ENCODE assay signal across 9 mouse cellular contexts in genomic region chr4:101998267-101998922, GRCm38 (mm10). TPM values are rescaled to one million over a fixed set of nuclear protein-coding genes. Genes with fewer than 3 reads are reported as not detected.
DNase-seq lines count a peak whose midpoint lies in the region; ATAC-seq and TF ChIP-seq lines count a peak whose summit lies in the region.
"Had no signal": no experiment of that assay in that cellular context is flagged by ENCODE, and none has a peak within 500 bp of the region (broad histone marks: within the 10 kb centered on the region; RNA-seq: fewer than 3 reads in every experiment).

No protein-coding gene starts in this region.

- peaks cover 0 to 1% of the 10 kb centered on the region in 2 experiments; a peak in 1 of 4 replicates for H3K27me3 ChIP-seq in MEL (ENCODE audit: control insufficient read depth in 1 of 2, insufficient read depth in 2 of 2, low read length in 2 of 2)
- H3K27me3 ChIP-seq in embryonic facial prominence, embryonic 11.5 days (ENCODE audit: control insufficient read depth, insufficient read depth, low read length): no peaks in the 10 kb centered on the region

- WGBS in embryonic facial prominence, embryonic 11.5 days: 42% methylated on average over 15 of the region's 15 CpGs

- H3K36me3 ChIP-seq in MEL (ENCODE audit: control insufficient read depth in 1 of 2, insufficient read depth in 2 of 2, low read length in 2 of 2): no peaks in the 10 kb centered on the region
- no peaks in the 10 kb centered on the region for H3K36me3 ChIP-seq in embryonic facial prominence, embryonic 11.5 days (replicated peaks; ENCODE audit: control insufficient read depth, insufficient read depth, low read depth, low read length)

- TF ChIP-seq RAD21 in MEL (IDR thresholded peaks at IDR 0.05; ENCODE audit: low read depth, low read length): peak; percentile 91

- H3K9me3 ChIP-seq in MEL (replicated peaks; ENCODE audit: insufficient read depth, low read length): no peaks in the 10 kb centered on the region
- no peaks in the 10 kb centered on the region for H3K9me3 ChIP-seq in embryonic facial prominence, embryonic 11.5 days (replicated peaks; ENCODE audit: control insufficient read depth, low read length)

- H3K4me3 ChIP-seq in MEL (ENCODE audit: control insufficient read depth in 1 of 2, insufficient read depth in 1 of 2, low read depth in 2 of 2, low read length in 2 of 2): no peak overlapping the region
- no peak overlapping the region for H3K4me3 ChIP-seq in embryonic facial prominence, embryonic 11.5 days (ENCODE audit: low read depth, low read length)

- no peak for TF ChIP-seq POLR2A in MEL (IDR thresholded peaks at IDR 0.05; ENCODE audit: control insufficient read depth in 1 of 2, insufficient read depth in 1 of 2, low read depth in 1 of 2, low read length in 2 of 2, poor library complexity in 1 of 2)

- no peak for TF ChIP-seq EP300 in MEL (IDR thresholded peaks at IDR 0.05; ENCODE audit: low read depth in 1 of 2, low read length in 2 of 2)

- no peak overlapping the region for H3K4me2 ChIP-seq in embryonic facial prominence, embryonic 11.5 days (ENCODE audit: low read depth, low read length)

- H3K27ac ChIP-seq in MEL (ENCODE audit: control insufficient read depth, low read depth, low read length): no peak overlapping the region
- no peak overlapping the region for H3K27ac ChIP-seq in embryonic facial prominence, embryonic 11.5 days (replicated peaks; ENCODE audit: low read depth, low read length)
- H3K27ac ChIP-seq: macrophage had no signal

- H3K4me1 ChIP-seq in MEL (ENCODE audit: control insufficient read depth in 1 of 2, insufficient read depth in 2 of 2, low read length in 2 of 2): no peaks in the 10 kb centered on the region
- H3K4me1 ChIP-seq in embryonic facial prominence, embryonic 11.5 days (ENCODE audit: control insufficient read depth, insufficient read depth, low read length): no peaks in the 10 kb centered on the region

- 0 out of 2 replicates have a peak, but pooled peaks have one; percentile 44 for ATAC-seq in embryonic facial prominence, embryonic 11.5 days (replicated peaks; ENCODE audit: insufficient number of reproducible peaks, low FRiP score, low TSS enrichment, low read depth)
- no peak for ATAC-seq in erythroblast, adult 5-6 weeks (replicated peaks; ENCODE audit: low FRiP score, poor library complexity, severe bottlenecking)

- TF ChIP-seq CTCF in MEL (IDR thresholded peaks at IDR 0.05 in 2 of 3, conservative IDR thresholded peaks at IDR 0.05 in 1 of 3; ENCODE audit: control insufficient read depth in 1 of 3, insufficient read depth in 1 of 3, low read depth in 2 of 3, low read length in 3 of 3, poor library complexity in 1 of 3, severe bottlenecking in 1 of 3): peak; percentile 53 to 87 (median 77)

- no peak overlapping the region for H3K9ac ChIP-seq in MEL (ENCODE audit: control insufficient read depth, low read depth, low read length, poor library complexity, severe bottlenecking)
- no peak overlapping the region for H3K9ac ChIP-seq in embryonic facial prominence, embryonic 11.5 days (replicated peaks; ENCODE audit: low read length)

- peak; percentile 75 for DNase-seq in MEL (ENCODE audit: low read depth, low spot score)
- DNase-seq in adrenal gland, postnatal 36 days: peak; percentile 70 to 78
- peak; percentile 85 for DNase-seq in embryonic facial prominence, embryonic 11.5 days (ENCODE audit: low spot score)
- DNase-seq in heart, postnatal 14 days: peak; percentile 71 to 77
- peak; percentile 66 to 87 for DNase-seq in kidney, postnatal 36 days
- DNase-seq in lung, postnatal 10 days: peak; percentile 76
- DNase-seq in retina, postnatal 7 days (ENCODE audit: low read depth, low spot score): peak; percentile 74

- intact Hi-C loops in heart, postnatal 14 days (cut with DNase I): loop anchor here (1.0 to 5.0 kb wide), 4 partner anchors 341 to 831 kb away; no protein-coding TSS in a partner anchor

- H3K79me2 ChIP-seq in MEL (ENCODE audit: control insufficient read depth, insufficient read depth, low read length, poor library complexity): no peaks in the 10 kb centered on the region

TF ChIP-seq in MEL, 35 proteins besides CTCF, POLR2A, EP300 and RAD21:
- TF ChIP-seq GABPA (IDR thresholded peaks at IDR 0.05; ENCODE audit: low read depth, low read length) (no peak), CHD2 (IDR thresholded peaks at IDR 0.05; ENCODE audit: low read length) (no peak), SMC3 (IDR thresholded peaks at IDR 0.05; ENCODE audit: low read depth, low read length) (peak; percentile 92), UBTF (IDR thresholded peaks at IDR 0.05; ENCODE audit: borderline replicate concordance, insufficient read depth, low read depth, low read length) (no peak), NRF1 (IDR thresholded peaks at IDR 0.05; ENCODE audit: insufficient read depth, low read depth, low read length, poor library complexity, severe bottlenecking) (no peak), ZC3H11A (IDR thresholded peaks at IDR 0.05; ENCODE audit: low read depth, low read length) (peak; percentile 84), SIN3A (IDR thresholded peaks at IDR 0.05; ENCODE audit: low read length) (no peak), KAT2A (conservative IDR thresholded peaks at IDR 0.05; ENCODE audit: low read depth, low read length) (no peak), HCFC1 (IDR thresholded peaks at IDR 0.05; ENCODE audit: low read depth, low read length) (no peak), POLR2AphosphoS5 (IDR thresholded peaks at IDR 0.05; ENCODE audit: borderline replicate concordance, low read depth, low read length) (no peak), ZNF384 (IDR thresholded peaks at IDR 0.05; ENCODE audit: low read depth, low read length) (no peak), TCF12 (IDR thresholded peaks at IDR 0.05; ENCODE audit: low read depth, low read length) (no peak), JUND (IDR thresholded peaks at IDR 0.05; ENCODE audit: low read depth, low read length) (no peak)

RNA-seq across cellular contexts. Expression of gene Gm12789, which starts 12.0 kb away (rescaled TPM):
- total RNA-seq in MEL (2012; rRNA removed): not detected in 2 replicates
- polyA plus RNA-seq in MEL (2012; ENCODE audit: insufficient read depth in 1 of 2, insufficient read length in 2 of 2, low read depth in 1 of 2, low replicate concordance in 2 of 2, missing spikeins in 1 of 2): not detected
- total RNA-seq in adrenal gland, postnatal 36 days (2021): not detected
- not detected in 2 replicates for polyA plus RNA-seq in embryonic facial prominence, embryonic 11.5 days (2014; fragmentation: Nextera tagmentation; extraction: Ambion mirVana)
- total RNA-seq in heart, postnatal 14 days (2021): not detected
- not detected in 2 replicates for total RNA-seq in erythroblast, adult 5-6 weeks (2015; ENCODE audit: low replicate concordance)
- total RNA-seq in erythroblast, adult 5-6 weeks (2017; ENCODE audit: low replicate concordance): not detected in 2 replicates
- polyA plus RNA-seq: macrophage had no signal

RNA-seq across cellular contexts. Expression of gene Gm12790, which starts 17.5 kb away (rescaled TPM):
- total RNA-seq in MEL (2012; rRNA removed): not detected in 2 replicates
- not detected for polyA plus RNA-seq in MEL (2012; ENCODE audit: insufficient read depth in 1 of 2, insufficient read length in 2 of 2, low read depth in 1 of 2, low replicate concordance in 2 of 2, missing spikeins in 1 of 2)
- total RNA-seq in adrenal gland, postnatal 36 days (2021): not detected
- not detected in 2 replicates for polyA plus RNA-seq in embryonic facial prominence, embryonic 11.5 days (2014; fragmentation: Nextera tagmentation; extraction: Ambion mirVana)
- not detected for total RNA-seq in heart, postnatal 14 days (2021)
- total RNA-seq in erythroblast, adult 5-6 weeks (2015; ENCODE audit: low replicate concordance): not detected in 2 replicates
- not detected in 2 replicates for total RNA-seq in erythroblast, adult 5-6 weeks (2017; ENCODE audit: low replicate concordance)
- polyA plus RNA-seq: macrophage had no signal

RNA-seq across cellular contexts. Expression of gene Gm12794, which starts 58.2 kb away (rescaled TPM):
- total RNA-seq in MEL (2012; rRNA removed): not detected in 2 replicates
- polyA plus RNA-seq in MEL (2012; ENCODE audit: insufficient read depth in 1 of 2, insufficient read length in 2 of 2, low read depth in 1 of 2, low replicate concordance in 2 of 2, missing spikeins in 1 of 2): not detected
- not detected for total RNA-seq in adrenal gland, postnatal 36 days (2021)
- polyA plus RNA-seq in embryonic facial prominence, embryonic 11.5 days (2014; fragmentation: Nextera tagmentation; extraction: Ambion mirVana): not detected in 2 replicates
- not detected for total RNA-seq in heart, postnatal 14 days (2021)
- not detected in 2 replicates for total RNA-seq in erythroblast, adult 5-6 weeks (2015; ENCODE audit: low replicate concordance)
- not detected in 2 replicates for total RNA-seq in erythroblast, adult 5-6 weeks (2017; ENCODE audit: low replicate concordance)
- polyA plus RNA-seq: macrophage had no signal
